Mouse (Mus musculus) left cerebral cortex, postnatal 25 days (tissue): Measurements from ENCODE around the gene Krt80. TPM values are rescaled to one million over a fixed set of nuclear protein-coding genes. Genes with fewer than 3 reads are reported as not detected.

Source experiments
- DNase-seq, 2 experiments: peaks; one replicate each; pipeline ENCODE4 v3.0.0; 2022; ENCODE audit warnings: low spot score in 2 of 2, mixed read lengths in 1 of 2
- intact Hi-C: fragments of 180-260 bp; cut with DNase I; formaldehyde crosslinking; loops from one replicate; pipeline ENCODE4 v1.15.1; 2025
- microRNA-seq, 2 experiments: library from miRNA; unstranded; fragments of <30 nt; microRNA quantifications; one replicate each; pipeline ENCODE4 v1.2.0; 2022
- total RNA-seq, 2 experiments: library from RNA; stranded (reverse); gene quantifications; 2 replicates each; pipeline ENCODE4 v1.2.3; 2021

Gene Krt80
- total RNA-seq, 2 experiments from 2014 or later: 2.2 to 2.4 TPM

- DNase-seq: no peak
- intact Hi-C loops: no loop called here
These were observed 70.4 kb downstream of the Krt80 start for GRCm38 (mm10) chr15:101299480-101299960.

DNA sequence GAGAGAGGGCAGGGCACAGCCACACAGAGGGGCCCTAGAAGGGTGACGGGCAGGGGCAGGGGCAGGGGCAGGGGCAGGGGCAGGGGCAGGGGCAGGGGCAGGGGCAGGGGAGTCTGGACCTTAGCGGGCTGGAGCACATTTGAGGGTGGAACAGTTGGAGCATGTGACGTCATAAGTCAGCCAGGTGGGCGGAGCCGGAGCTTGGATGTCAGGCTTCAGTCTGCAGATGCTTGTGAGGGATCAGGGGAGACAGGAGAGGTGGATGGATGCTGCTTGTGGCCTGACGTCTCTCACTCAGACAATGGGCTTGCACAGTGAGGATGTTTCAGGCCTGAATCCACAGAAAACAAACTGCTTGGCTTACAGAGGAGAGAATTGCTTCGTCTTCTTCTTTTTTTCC lies 71.4 kb downstream of the Krt80 start:
- intact Hi-C loops: no loop called here
- DNase-seq: no peak

DNA sequence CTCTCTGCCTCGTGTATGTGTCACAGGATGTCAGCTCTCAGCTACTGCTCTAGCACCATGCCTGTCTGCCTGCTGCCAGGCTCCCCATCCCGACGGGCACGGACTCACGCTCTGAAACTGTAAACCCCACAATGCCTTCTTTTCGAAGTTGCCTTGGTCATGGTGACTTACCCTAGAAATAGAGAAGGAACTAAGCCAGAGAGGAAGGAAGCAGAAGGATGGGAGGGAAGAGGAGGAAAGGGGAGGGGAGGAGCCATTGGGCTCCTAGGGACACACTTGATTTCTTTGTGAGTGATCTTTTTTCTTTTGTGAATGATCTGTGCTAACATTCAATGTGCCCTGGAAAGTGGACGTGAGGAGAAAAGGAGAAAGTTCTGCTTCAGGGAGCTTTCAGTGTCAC lies 72.0 kb downstream of the Krt80 start:
- intact Hi-C loops: no loop called here
- no peak for DNase-seq

Small RNAs within 50 kb of the gene (microRNA-seq; reads per million reads assigned to microRNA genes)
- gene Mir1941: 16.3 to 23.5 reads per million in 2 experiments

Other genes with a start within 250 kb of the Krt80 start
- 10 to 100 TPM; 12.3 to 12.5 TPM for gene Acvrl1, start 241.6 kb downstream of the Krt80 start, total RNA-seq
- 100 to 1,000 TPM; 109 to 112 TPM for gene Acvr1b, start 196.1 kb downstream of the Krt80 start, total RNA-seq
- 10 to 100 TPM; 84.2 to 95.8 TPM for gene Grasp, start 146.0 kb downstream of the Krt80 start, total RNA-seq
- 100 to 1,000 TPM; 111 to 133 TPM for gene Nr4a1, start 115.9 kb downstream of the Krt80 start, total RNA-seq
- 10 to 100 TPM; 40.3 to 43.6 TPM for gene Atg101, start 85.9 kb downstream of the Krt80 start, total RNA-seq
- not detected for gene 6030408B16Rik, start 77.0 kb downstream of the Krt80 start, total RNA-seq
- under 1 TPM; 0.09 to 0.21 TPM for gene Krt7, start 40.9 kb upstream of the Krt80 start, total RNA-seq
- not detected for gene Krt87, start 68.6 kb upstream of the Krt80 start, total RNA-seq
- not detected for gene Krt88, start 77.6 kb upstream of the Krt80 start, total RNA-seq
- gene Krt81, start 93.6 kb upstream of the Krt80 start, total RNA-seq: not detected
- gene Krt86, start 103.3 kb upstream of the Krt80 start, total RNA-seq: not detected
- gene Krt83, start 121.3 kb upstream of the Krt80 start, total RNA-seq: not detected
- not detected for gene Gm49425, start 147.1 kb upstream of the Krt80 start, total RNA-seq
- gene Krt84, start 162.7 kb upstream of the Krt80 start, total RNA-seq: not detected
- not detected for gene Krt82, start 180.5 kb upstream of the Krt80 start, total RNA-seq
- gene Krt90, start 192.8 kb upstream of the Krt80 start, total RNA-seq: not detected
- gene Krt75, start 203.7 kb upstream of the Krt80 start, total RNA-seq: not detected